Mouse (Mus musculus) brain, embryonic 14.5 days (tissue): Measurements from ENCODE around the gene Nid2.

Experiments
- CTCF ChIP-seq: fragments of 200-500 bp; IDR thresholded peaks from 2 replicates; pipeline ENCODE4 v1.5.1; 2012; ENCODE audit warnings: inconsistent platforms, mild to moderate bottlenecking, moderate library complexity, borderline replicate concordance; ENCODE audit not compliant: insufficient read depth, insufficient read length; ENCODE audit errors: extremely low read depth
- POLR2A ChIP-seq: fragments of 200-500 bp; IDR thresholded peaks from 2 replicates; pipeline ENCODE4 v1.6.1; 2012; ENCODE audit warnings: mild to moderate bottlenecking, inconsistent platforms, borderline replicate concordance; ENCODE audit not compliant: poor library complexity, insufficient read depth, insufficient read length, severe bottlenecking; ENCODE audit errors: extremely low read depth

GRCm38 (mm10) chr14:19775491-19775890 is 24.4 kb downstream of the Nid2 start:
- TF ChIP-seq POLR2A: no peak
- TF ChIP-seq CTCF: no peak
